ENCODE assay signal across 18 mouse cellular contexts in the genomic region with DNA sequence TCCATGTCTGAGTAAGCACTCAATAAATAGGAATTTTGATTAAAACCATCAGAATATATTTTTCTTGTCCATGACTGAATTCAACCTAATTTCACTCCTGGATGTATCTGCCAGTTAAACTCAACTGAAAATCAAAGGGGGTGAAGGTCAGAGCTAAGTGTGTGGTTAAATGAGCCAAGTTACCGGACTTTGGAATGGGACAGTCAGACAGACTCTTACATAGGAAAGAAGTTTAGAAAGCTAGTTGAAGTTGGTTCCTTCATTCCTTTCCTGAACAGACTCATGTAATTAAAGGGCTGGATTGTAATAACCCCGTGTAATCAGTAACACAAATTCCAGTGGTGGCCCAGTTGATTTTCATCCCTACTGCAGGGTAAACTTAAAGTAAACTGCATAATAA.
A peak's percentile ranks its signal among the peaks of the same experiment; 100 is the strongest.
DNase-seq lines count a peak whose midpoint lies in the region; TF ChIP-seq lines count a peak whose summit lies in the region.
"Had no signal": no experiment of that assay in that cellular context is flagged by ENCODE, and none has a peak within 500 bp of the region (broad histone marks: within the 10 kb centered on the region; RNA-seq: fewer than 3 reads in every experiment).

No protein-coding gene starts in this region.

- WGBS in liver, adult 2 months, result 30% methylated on average over 2 of the region's 2 CpGs
- 90% methylated on average over 2 of the region's 2 CpGs for WGBS in thymus, adult 2 months

- no peak for TF ChIP-seq POLR2A in liver, adult 2 months (IDR thresholded peaks at IDR 0.05; ENCODE audit: extremely low read depth, insufficient read depth, low read length)
- no peak for TF ChIP-seq POLR2A in thymus, adult 2 months (IDR thresholded peaks at IDR 0.05; ENCODE audit: control insufficient read depth, extremely low read depth, insufficient read depth, low read length, poor library complexity)

- H3K9ac ChIP-seq in liver, adult 2 months (ENCODE audit: low read depth, low read length), result no peak overlapping the region
- H3K9ac ChIP-seq: embryonic facial prominence, embryonic 12.5 days; forebrain, embryonic 12.5 days; heart, embryonic 15.5 days; hindbrain, embryonic 13.5 days had no signal

- no peaks in the 10 kb centered on the region for H3K36me3 ChIP-seq in liver, adult 2 months (ENCODE audit: control insufficient read depth, insufficient read depth, low read length)
- H3K36me3 ChIP-seq in thymus, adult 2 months (ENCODE audit: control insufficient read depth, insufficient read depth, low read length), result no peaks in the 10 kb centered on the region
- H3K36me3 ChIP-seq: embryonic facial prominence, embryonic 12.5 days; forebrain, embryonic 12.5 days; heart, embryonic 15.5 days; hindbrain, embryonic 13.5 days had no signal

- peak; percentile 59 for DNase-seq in kidney, adult 11 months
- no peak for DNase-seq in kidney, postnatal 4 days
- peak; percentile 92 for DNase-seq in liver, adult 2 months (ENCODE audit: extremely low read depth, low read depth, low spot score)
- no peak for DNase-seq in liver
- peak; percentile 16 to 39 for DNase-seq in kidney, postnatal 25 days
- no peak for DNase-seq in thymus, adult 2 months
- DNase-seq: adrenal gland, postnatal 10 days; cerebellum, adult 11 months; cerebellum, adult 8-10 months; cerebellum, postnatal 25 days; gastrocnemius, postnatal 10 days; heart, adult 2 months; heart, postnatal 14 days had no signal

- H3K4me1 ChIP-seq in liver, adult 2 months (ENCODE audit: control insufficient read depth, insufficient read depth, low read length), result peaks cover 25% of the 10 kb centered on the region
- H3K4me1 ChIP-seq in thymus, adult 2 months (replicated peaks; ENCODE audit: control insufficient read depth, insufficient read depth, low read length), result no peaks in the 10 kb centered on the region
- H3K4me1 ChIP-seq: forebrain, embryonic 12.5 days had no signal

- H3K27ac ChIP-seq in liver, adult 2 months (replicated peaks; ENCODE audit: insufficient read depth, low read depth, low read length), result no peak overlapping the region
- H3K27ac ChIP-seq in thymus, adult 2 months (ENCODE audit: control insufficient read depth, insufficient read depth, low read length), result no peak overlapping the region
- H3K27ac ChIP-seq: embryonic facial prominence, embryonic 12.5 days; forebrain, embryonic 12.5 days; heart, adult 2 months; heart, embryonic 15.5 days; hindbrain, embryonic 13.5 days had no signal

- no peaks in the 10 kb centered on the region for H3K27me3 ChIP-seq in liver, adult 2 months (ENCODE audit: control insufficient read depth, insufficient read depth, low read length)
- H3K27me3 ChIP-seq in thymus, adult 2 months (ENCODE audit: control insufficient read depth, insufficient read depth, low read length), result no peaks in the 10 kb centered on the region
- H3K27me3 ChIP-seq: CH12.LX; embryonic facial prominence, embryonic 12.5 days; forebrain, embryonic 12.5 days; heart, embryonic 15.5 days; hindbrain, embryonic 13.5 days had no signal

- TF ChIP-seq CTCF in liver, adult 2 months (IDR thresholded peaks at IDR 0.05; ENCODE audit: low read depth, low read length), result no peak
- TF ChIP-seq CTCF in thymus, adult 2 months (IDR thresholded peaks at IDR 0.05; ENCODE audit: borderline replicate concordance, control insufficient read depth, extremely low read depth, insufficient read depth, low read length, poor library complexity), result no peak

- no peaks in the 10 kb centered on the region for H3K79me2 ChIP-seq in liver, adult 2 months (ENCODE audit: control insufficient read depth, insufficient read depth, low read length)

- no peak overlapping the region for H3K4me3 ChIP-seq in liver, adult 2 months (ENCODE audit: insufficient read depth, low read depth, low read length)
- no peak overlapping the region for H3K4me3 ChIP-seq in thymus, adult 2 months (ENCODE audit: control insufficient read depth, insufficient read depth, low read length)
- H3K4me3 ChIP-seq: embryonic facial prominence, embryonic 12.5 days; forebrain, embryonic 12.5 days; heart, adult 2 months; heart, embryonic 15.5 days; hindbrain, embryonic 13.5 days had no signal

Comparison
In these comparisons a context has a peak if more than half of its experiments do, and no peak if none do; other contexts are left out.
1. DNase-seq: peak in kidney, adult 11 months (single experiment), liver, adult 2 months (single experiment) and kidney, postnatal 25 days (2 of 2); none in kidney, postnatal 4 days (0 of 2), liver (single experiment) and thymus, adult 2 months (single experiment).